Mouse (Mus musculus) stomach, embryonic 16.5 days (tissue): ENCODE measurements at regions not wholly inside any gene's neighbourhood (a gene's known extent, or its start where the extent isn't known, plus 50 kb on each side); places are given as distances from the start of the nearest gene placed in this dataset.

ENCODE experiments used
- ATAC-seq: fragments of 200-750 bp; cut with Nextera tagmentation; 2 replicates; pipeline ENCODE4 v1.8.0; 2017; ENCODE audit warnings: moderate number of reproducible peaks, moderate TSS enrichment; ENCODE audit not compliant: insufficient read depth, low FRiP score
- H3K27ac ChIP-seq: fragments of 300-500 bp; sonication (generic); 2 replicates; pipeline ENCODE4 v1.5.1; 2014; ENCODE audit warnings: low read length
- H3K27me3 ChIP-seq: fragments of 300-500 bp; sonication (generic); 2 replicates; pipeline ENCODE4 v1.6.1; 2014; ENCODE audit warnings: low read length, control low read depth, mixed read lengths; ENCODE audit not compliant: control insufficient read depth, insufficient read depth
- H3K36me3 ChIP-seq: fragments of 300-500 bp; sonication (generic); 2 replicates; pipeline ENCODE4 v1.6.1; 2014; ENCODE audit warnings: low read length; ENCODE audit not compliant: control insufficient read depth, insufficient read depth
- H3K4me1 ChIP-seq: fragments of 300-500 bp; sonication (generic); 2 replicates; pipeline ENCODE4 v1.6.1; 2014; ENCODE audit warnings: low read length, control low read depth, mixed read lengths; ENCODE audit not compliant: control insufficient read depth, insufficient read depth
- H3K4me2 ChIP-seq: fragments of 300-500 bp; sonication (generic); 2 replicates; pipeline ENCODE4 v1.6.1; 2014; ENCODE audit warnings: low read depth, low read length, mixed read lengths
- H3K4me3 ChIP-seq: fragments of 300-500 bp; sonication (generic); replicated peaks from 2 replicates; pipeline ENCODE4 v1.5.1; 2014; ENCODE audit warnings: mild to moderate bottlenecking, low read length
- H3K9ac ChIP-seq: fragments of 300-500 bp; sonication (generic); 2 replicates; pipeline ENCODE4 v1.6.1; 2014; ENCODE audit warnings: low read length
- H3K9me3 ChIP-seq: fragments of 300-500 bp; sonication (generic); replicated peaks from 2 replicates; pipeline ENCODE4 v1.6.1; 2016; ENCODE audit warnings: low read length, control low read depth; ENCODE audit not compliant: control insufficient read depth
- WGBS: fragments of 180-500 bp; shearing (Covaris S2); extraction: QIAGEN DNeasy Blood & Tissue Kit; methylation state at CpG from one replicate; pipeline ENCODE4 v1.1.7; 2014; 5-methylcytosine and 5-hydroxymethylcytosine counted together

DNA sequence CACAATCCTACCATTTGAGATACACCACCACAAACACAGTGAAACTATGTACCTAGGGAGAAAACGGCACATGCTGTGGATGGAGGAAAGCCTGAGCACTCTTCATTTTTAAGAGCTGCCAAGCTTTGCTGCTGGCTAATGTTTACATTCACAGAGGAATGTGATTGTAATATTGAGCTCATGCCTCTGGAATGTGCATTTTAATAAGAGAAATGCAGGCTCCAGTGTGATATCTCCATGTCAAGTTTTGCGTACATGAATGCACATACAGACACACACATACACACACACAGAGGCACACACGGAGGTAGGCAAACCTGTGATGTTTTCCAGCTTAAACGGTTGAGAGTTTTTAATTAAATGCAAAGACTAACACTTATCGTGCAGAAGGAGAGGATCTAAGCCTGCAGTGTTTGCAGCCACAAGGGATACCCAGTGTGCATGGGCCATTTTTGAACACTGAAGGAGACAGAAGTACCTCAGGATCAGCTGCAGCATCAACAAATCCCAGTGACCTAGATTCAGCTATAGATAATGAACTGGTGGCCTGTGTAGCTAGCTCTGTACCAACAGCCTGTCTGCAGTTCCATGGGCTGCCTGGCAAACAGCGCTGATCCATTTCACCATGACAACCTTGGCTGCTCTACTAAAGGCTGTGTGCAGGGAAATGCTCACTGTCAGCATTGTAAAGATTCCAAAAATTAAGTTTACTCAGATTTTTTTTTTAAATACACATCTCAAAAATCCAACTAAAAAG lies 218.8 kb upstream of the Marcks start:
- 34% methylated on average over 6 of the region's 6 CpGs for WGBS
- no peak overlapping the region for H3K4me2 ChIP-seq
- peak; percentile 76; the same call in 1 of the 2 replicates for ATAC-seq
- peaks cover 16% of the 10 kb centered on the region for H3K4me1 ChIP-seq
- no peaks in the 10 kb centered on the region for H3K36me3 ChIP-seq
- peak overlapping the region; percentile 43; the same call in 1 of the 2 replicates for H3K27ac ChIP-seq
- no peak overlapping the region for H3K9ac ChIP-seq
- no peaks in the 10 kb centered on the region for H3K27me3 ChIP-seq
- no peaks in the 10 kb centered on the region for H3K9me3 ChIP-seq
- H3K4me3 ChIP-seq = no peak overlapping the region

DNA sequence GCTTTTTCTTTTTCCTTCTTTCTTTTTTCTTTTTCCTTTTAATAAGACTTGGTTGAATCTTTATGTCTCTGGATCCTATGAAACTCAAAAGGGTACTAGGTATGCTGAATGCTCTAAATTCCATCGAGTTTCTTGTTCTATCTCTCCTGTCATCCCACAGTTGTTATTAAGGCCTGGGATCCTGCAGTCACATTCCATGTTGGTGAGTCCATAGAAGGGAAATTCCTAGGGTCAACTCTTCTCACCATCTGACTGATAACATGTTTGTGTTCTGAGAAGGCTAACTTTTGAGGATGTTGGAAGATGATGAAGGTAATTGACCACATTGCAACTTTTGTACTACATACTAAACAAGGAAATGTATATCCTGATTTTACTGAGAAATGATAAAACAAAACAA lies 210.5 kb upstream of the Marcks start:
- H3K27ac ChIP-seq = no peak overlapping the region
- no peaks in the 10 kb centered on the region for H3K4me1 ChIP-seq
- H3K9me3 ChIP-seq = no peaks in the 10 kb centered on the region
- no peak for ATAC-seq
- no peak overlapping the region for H3K4me3 ChIP-seq
- no peaks in the 10 kb centered on the region for H3K27me3 ChIP-seq
- WGBS = 85% methylated on average over 1 of the region's 1 CpGs
- no peak overlapping the region for H3K4me2 ChIP-seq
- H3K9ac ChIP-seq = no peak overlapping the region
- no peaks in the 10 kb centered on the region for H3K36me3 ChIP-seq

DNA sequence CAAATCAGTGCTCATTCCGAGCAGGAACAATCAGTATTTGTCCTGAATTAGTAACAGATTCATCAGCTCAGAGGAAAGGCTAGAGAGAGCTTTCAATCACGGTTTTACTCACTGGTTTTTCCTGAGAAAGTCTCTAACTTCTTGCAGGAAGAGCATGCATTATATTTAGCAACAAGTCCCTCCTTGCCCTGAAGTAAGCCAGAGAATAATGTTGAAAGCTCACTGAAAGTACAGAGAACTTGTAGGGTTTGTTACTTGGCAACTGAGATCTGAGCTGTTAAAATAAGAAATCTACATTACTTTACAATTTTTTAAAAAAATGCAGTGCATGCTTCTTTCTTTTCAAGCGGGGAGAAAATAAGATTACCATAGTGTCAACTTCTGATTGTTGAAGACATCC lies 209.7 kb upstream of the Marcks start:
- H3K4me2 ChIP-seq = no peak overlapping the region
- H3K4me3 ChIP-seq = no peak overlapping the region
- H3K4me1 ChIP-seq = no peaks in the 10 kb centered on the region
- H3K9me3 ChIP-seq = no peaks in the 10 kb centered on the region
- no peak for ATAC-seq
- no peak overlapping the region for H3K9ac ChIP-seq
- no peaks in the 10 kb centered on the region for H3K27me3 ChIP-seq
- WGBS = 61% methylated on average over 3 of the region's 3 CpGs
- no peaks in the 10 kb centered on the region for H3K36me3 ChIP-seq
- H3K27ac ChIP-seq = no peak overlapping the region; the same call in 1 of the 2 replicates

DNA sequence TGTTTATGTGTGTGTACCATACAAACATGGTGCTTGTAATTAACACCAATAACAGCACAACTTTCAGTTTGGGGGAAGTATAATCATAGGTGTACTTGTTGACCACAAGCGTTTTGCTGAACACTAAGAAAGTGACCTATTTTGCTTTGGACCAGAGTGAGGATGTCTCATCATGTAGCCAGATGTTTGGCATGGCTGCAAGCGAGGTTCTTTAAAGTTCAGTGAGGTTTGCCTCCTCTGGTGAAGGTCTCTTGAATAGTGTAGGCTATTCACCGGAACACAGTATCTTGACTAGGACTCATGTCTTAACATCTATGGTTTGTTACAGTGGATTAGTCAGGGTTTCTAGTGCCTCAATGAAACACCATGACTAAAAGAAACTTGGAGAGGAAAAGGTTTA lies 208.9 kb upstream of the Marcks start:
- 90% methylated on average over 3 of the region's 3 CpGs for WGBS
- no peak overlapping the region for H3K27ac ChIP-seq
- ATAC-seq = no peak
- no peaks in the 10 kb centered on the region for H3K27me3 ChIP-seq
- no peak overlapping the region for H3K9ac ChIP-seq
- no peaks in the 10 kb centered on the region for H3K36me3 ChIP-seq
- no peaks in the 10 kb centered on the region for H3K9me3 ChIP-seq
- no peak overlapping the region for H3K4me2 ChIP-seq
- H3K4me3 ChIP-seq = no peak overlapping the region
- no peaks in the 10 kb centered on the region for H3K4me1 ChIP-seq

- no peak for ATAC-seq
- no peak overlapping the region for H3K9ac ChIP-seq
- H3K4me3 ChIP-seq = no peak overlapping the region
- H3K27ac ChIP-seq = no peak overlapping the region
- no peak overlapping the region for H3K4me2 ChIP-seq
- H3K36me3 ChIP-seq = no peaks in the 10 kb centered on the region
- no peaks in the 10 kb centered on the region for H3K4me1 ChIP-seq
- H3K27me3 ChIP-seq = no peaks in the 10 kb centered on the region
- H3K9me3 ChIP-seq = no peaks in the 10 kb centered on the region
Observed at GRCm38 (mm10) chr10:37342675-37343074, 204.0 kb upstream of the Marcks start.

DNA sequence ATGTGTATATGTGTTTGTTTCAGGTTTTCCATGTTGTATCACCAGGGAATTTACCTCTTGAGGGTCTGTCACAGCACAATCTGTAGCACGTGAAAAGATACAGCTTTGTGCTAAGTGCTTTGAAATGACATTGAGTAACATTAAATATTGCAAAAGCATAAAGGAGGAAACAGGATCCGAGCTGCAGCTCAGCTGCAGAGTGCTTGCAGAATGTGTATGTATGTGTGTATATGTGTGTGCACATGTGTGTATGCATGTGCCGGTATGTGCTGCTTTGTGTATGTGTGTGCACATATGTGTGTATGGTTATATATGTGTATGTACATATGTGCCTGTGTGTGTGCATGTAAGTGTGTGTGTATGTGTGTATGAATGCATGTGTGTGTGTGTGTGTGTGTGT lies 200.9 kb upstream of the Marcks start:
- Histone ChIP-seq H3K4me3 (no peak overlapping the region), H3K4me1 (no peaks in the 10 kb centered on the region; the same call in 1 of the 2 replicates), H3K4me2 (no peak overlapping the region), H3K27ac (no peak overlapping the region), H3K36me3 (no peaks in the 10 kb centered on the region), H3K9me3 (no peaks in the 10 kb centered on the region), H3K27me3 (no peaks in the 10 kb centered on the region), H3K9ac (no peak overlapping the region)
- 77% methylated on average over 3 of the region's 3 CpGs for WGBS
- no peak for ATAC-seq

DNA sequence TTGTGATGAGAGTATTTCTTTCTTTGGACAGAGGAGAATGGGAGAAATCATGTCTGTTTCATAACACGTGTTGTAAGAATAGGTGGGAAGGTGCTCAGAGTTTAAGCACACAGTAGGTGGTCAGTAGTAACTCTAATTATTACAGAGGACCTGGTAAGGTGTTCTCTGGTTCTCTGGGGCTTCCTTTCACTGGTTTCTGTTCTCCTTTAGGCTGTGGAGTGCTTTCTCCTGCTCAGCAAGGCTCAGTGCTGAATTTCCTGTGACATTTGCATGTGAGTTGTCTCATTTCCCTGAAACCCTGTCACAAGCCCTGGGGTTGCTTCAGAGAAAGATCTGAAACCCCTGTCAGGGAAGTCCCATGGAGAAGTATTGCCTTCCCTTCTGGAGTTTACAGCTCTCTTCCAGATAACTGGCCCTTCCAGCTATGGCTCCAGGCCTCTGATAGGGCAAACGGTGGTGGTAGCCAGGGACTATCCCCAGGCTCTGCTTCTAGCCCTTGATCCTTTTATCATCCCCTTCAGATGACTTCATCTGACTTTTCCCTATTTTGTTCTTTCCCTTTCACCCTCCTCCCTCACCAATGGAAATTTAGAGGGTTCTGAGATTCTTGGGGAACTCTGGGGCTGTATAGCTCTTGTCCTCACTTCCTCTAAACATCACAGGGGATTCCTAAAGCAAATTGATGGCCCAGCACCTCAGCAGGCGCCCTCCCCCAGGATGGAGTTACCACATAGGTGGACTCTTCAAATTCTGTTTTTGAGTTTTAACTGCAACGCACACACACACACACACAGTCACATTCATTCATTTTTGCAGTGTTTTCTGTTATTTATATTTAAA lies 199.6 kb upstream of the Marcks start:
- no peak for ATAC-seq
- no peak overlapping the region for H3K4me3 ChIP-seq
- WGBS = 59% methylated on average over 4 of the region's 4 CpGs

DNA sequence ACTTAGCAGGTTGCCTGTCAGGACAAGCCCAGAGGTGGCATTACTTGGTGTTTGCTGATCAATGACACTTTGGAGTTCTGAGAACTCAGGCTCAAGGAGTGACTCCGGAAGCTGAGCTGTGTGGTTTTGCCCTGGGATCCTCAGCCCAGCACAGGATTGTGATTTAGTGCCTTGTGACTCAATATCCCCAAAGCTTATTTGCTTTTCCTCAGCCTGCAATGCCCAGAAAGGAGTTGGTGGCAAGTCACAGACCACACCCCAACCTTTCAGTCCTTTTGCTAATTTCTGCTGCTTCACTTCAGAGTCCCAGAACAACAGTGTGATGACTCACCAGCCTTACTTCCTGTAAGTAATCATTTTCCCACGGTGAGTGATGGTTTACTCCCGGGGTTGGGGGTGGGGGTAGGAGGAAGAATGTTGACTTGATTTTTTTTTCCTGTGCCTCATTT lies 198.5 kb upstream of the Marcks start:
- Histone ChIP-seq H3K27ac (peak overlapping the region; percentile 77), H3K9ac (no peak overlapping the region), H3K4me1 (no peaks in the 10 kb centered on the region; the same call in 1 of the 2 replicates), H3K27me3 (no peaks in the 10 kb centered on the region), H3K36me3 (no peaks in the 10 kb centered on the region), H3K9me3 (no peaks in the 10 kb centered on the region; the same call in 1 of the 2 replicates), H3K4me2 (no peak overlapping the region), H3K4me3 (no peak overlapping the region)
- 9% methylated on average over 3 of the region's 3 CpGs for WGBS
- ATAC-seq = peak; percentile 89

More for the DNA sequence above, 199.6 kb upstream of the Marcks start:
- Histone ChIP-seq H3K4me2 (no peak overlapping the region), H3K9me3 (no peaks in the 10 kb centered on the region; the same call in 1 of the 2 replicates), H3K27me3 (no peaks in the 10 kb centered on the region), H3K36me3 (no peaks in the 10 kb centered on the region), H3K4me1 (no peaks in the 10 kb centered on the region; the same call in 1 of the 2 replicates), H3K9ac (no peak overlapping the region), H3K27ac (0 out of 2 replicates have a peak overlapping the region, but pooled peaks have one; percentile 1)

- H3K4me1 ChIP-seq = no peaks in the 10 kb centered on the region; the same call in 1 of the 2 replicates
- 0 out of 2 replicates have a peak, but pooled peaks have one; percentile 3 for ATAC-seq
- H3K4me3 ChIP-seq = no peak overlapping the region
- H3K36me3 ChIP-seq = no peaks in the 10 kb centered on the region
- H3K27me3 ChIP-seq = no peaks in the 10 kb centered on the region
- H3K4me2 ChIP-seq = no peak overlapping the region
- 48% methylated on average over 3 of the region's 3 CpGs for WGBS
- H3K9me3 ChIP-seq = no peaks in the 10 kb centered on the region; the same call in 1 of the 2 replicates
- no peak overlapping the region for H3K27ac ChIP-seq
- H3K9ac ChIP-seq = no peak overlapping the region
Observed at GRCm38 (mm10) chr10:37335148-37335547, 196.4 kb upstream of the Marcks start.
